Mouse (Mus musculus) myocyte (in vitro differentiated cells): ENCODE data around the gene Bin2. TPM values are rescaled to one million over a fixed set of nuclear protein-coding genes. Genes with fewer than 3 reads are reported as not detected.

Source experiments
- H3K27me3 ChIP-seq: one replicate; pipeline ENCODE4 v1.6.1; 2011; ENCODE audit not compliant: control insufficient read depth, insufficient read depth, insufficient read length
- H3K36me3 ChIP-seq: one replicate; pipeline ENCODE4 v1.6.1; 2011; ENCODE audit not compliant: control insufficient read depth, insufficient read depth
- H3K4me2 ChIP-seq: one replicate; pipeline ENCODE4 v1.6.1; 2011; ENCODE audit warnings: low read depth, control low read depth
- H3K4me3 ChIP-seq: one replicate; pipeline ENCODE4 v1.5.1; 2011; ENCODE audit warnings: mild to moderate bottlenecking, control low read depth, moderate library complexity
- H3K79me2 ChIP-seq: one replicate; pipeline ENCODE4 v1.6.1; 2011; ENCODE audit not compliant: control insufficient read depth, insufficient read depth
- H3ac ChIP-seq: one replicate; pipeline ENCODE4 v1.6.1; 2011; ENCODE audit not compliant: control insufficient read depth, insufficient read length
- CEBPB ChIP-seq: IDR thresholded peaks from 2 replicates; pipeline ENCODE4 v1.6.1; 2011; ENCODE audit warnings: mild to moderate bottlenecking, moderate library complexity; ENCODE audit not compliant: poor library complexity, insufficient read depth, severe bottlenecking
- E2F4 ChIP-seq: IDR thresholded peaks from one replicate; pipeline ENCODE4 v1.6.1; 2011; ENCODE audit warnings: mild to moderate bottlenecking, control low read depth, moderate library complexity; ENCODE audit not compliant: insufficient read depth
- MAX ChIP-seq: IDR thresholded peaks from one replicate; pipeline ENCODE4 v1.6.1; 2011; ENCODE audit warnings: low read depth, mild to moderate bottlenecking, control low read depth
- MYOD1 ChIP-seq, 3 experiments: IDR thresholded peaks; one replicate each; pipeline ENCODE4 v1.6.1; 2011; ENCODE audit warnings: control low read depth in 2 of 3, low read depth in 2 of 3, mild to moderate bottlenecking in 2 of 3, moderate library complexity in 1 of 3; ENCODE audit not compliant: insufficient read length in 2 of 3, control insufficient read depth in 1 of 3
- MYOG ChIP-seq, 3 experiments: IDR thresholded peaks; one replicate each; pipeline ENCODE4 v1.6.1; 2011; ENCODE audit warnings: control low read depth in 2 of 3, low read depth in 2 of 3, mild to moderate bottlenecking in 2 of 3; ENCODE audit not compliant: insufficient read length in 2 of 3, control insufficient read depth in 1 of 3, insufficient read depth in 1 of 3
- POLR2A ChIP-seq: IDR thresholded peaks from one replicate; pipeline ENCODE4 v1.6.1; 2011; ENCODE audit warnings: low read depth, mild to moderate bottlenecking, control low read depth, moderate library complexity; ENCODE audit not compliant: insufficient read length
- POLR2AphosphoS2 ChIP-seq: IDR thresholded peaks from one replicate; pipeline ENCODE4 v1.6.1; 2011; ENCODE audit warnings: low read depth, control low read depth; ENCODE audit not compliant: insufficient read length
- REST ChIP-seq: IDR thresholded peaks from one replicate; pipeline ENCODE4 v1.6.1; 2011; ENCODE audit warnings: mild to moderate bottlenecking, control low read depth, moderate library complexity; ENCODE audit not compliant: insufficient read depth, insufficient read length
- SRF ChIP-seq: IDR thresholded peaks from one replicate; pipeline ENCODE4 v1.6.1; 2011; ENCODE audit warnings: low read depth; ENCODE audit not compliant: control insufficient read depth, insufficient read length
- TCF12 ChIP-seq: IDR thresholded peaks from one replicate; pipeline ENCODE4 v1.6.1; 2011; ENCODE audit warnings: mild to moderate bottlenecking, control low read depth; ENCODE audit not compliant: poor library complexity, insufficient read depth, severe bottlenecking
- TCF3 ChIP-seq: IDR thresholded peaks from one replicate; pipeline ENCODE4 v1.6.1; 2011; ENCODE audit warnings: low read depth, control low read depth; ENCODE audit not compliant: insufficient read length
- USF1 ChIP-seq: IDR thresholded peaks from one replicate; pipeline ENCODE4 v1.6.1; 2011; ENCODE audit warnings: low read depth, mild to moderate bottlenecking, control low read depth, moderate library complexity
- polyA plus RNA-seq: library from polyadenylated mRNA; unstranded; fragments of >200 nt; fragmentation: generic; extraction: Trizol; gene quantifications from one replicate; pipeline ENCODE4 v1.2.1, GENCODE M21; 2012; ENCODE audit warnings: missing spikeins

The Bin2 gene
- polyA plus RNA-seq, 1 experiment = not detected

- Histone ChIP-seq H3K4me3 (no peak overlapping the region), H3K36me3 (no peaks in the 10 kb centered on the region), H3ac (no peak overlapping the region), H3K27me3 (no peaks in the 10 kb centered on the region), H3K4me2 (no peak overlapping the region), H3K79me2 (no peaks in the 10 kb centered on the region)
- no peak for TF ChIP-seq POLR2AphosphoS2
Observed at GRCm38 (mm10) chr15:100691990-100692389, 22.6 kb upstream of the Bin2 start.

GRCm38 (mm10) chr15:100687430-100687971 lies 18.1 kb upstream of the Bin2 start, which contains the start of gene Cela1:
TSS of gene Cela1 (minus strand) at chr15:100687921.
- TF ChIP-seq CEBPB (peak; percentile 41; the same call in 1 of the 2 replicates), USF1 (no peak), REST (no peak), MYOG (IDR thresholded peaks at IDR 0.05; ENCODE audit: control insufficient read depth in 1 of 3, insufficient read depth in 1 of 3, insufficient read length in 2 of 3, low read depth in 2 of 3) (no peak), POLR2AphosphoS2 (no peak)

GRCm38 (mm10) chr15:100686989-100687388 lies 17.6 kb upstream of the Bin2 start:
- H3K36me3 ChIP-seq = no peaks in the 10 kb centered on the region
- H3K4me2 ChIP-seq = peak overlapping the region; percentile 94
- no peaks in the 10 kb centered on the region for H3K27me3 ChIP-seq
- H3K79me2 ChIP-seq = no peaks in the 10 kb centered on the region
- peak overlapping the region; percentile 24 for H3K4me3 ChIP-seq
- TF ChIP-seq POLR2A = peak; percentile 54
- no peak for TF ChIP-seq CEBPB
- no peak for TF ChIP-seq SRF
- TF ChIP-seq MYOG (IDR thresholded peaks at IDR 0.05; ENCODE audit: control insufficient read depth in 1 of 3, insufficient read depth in 1 of 3, insufficient read length in 2 of 3, low read depth in 2 of 3) = peak in 1 of 3 experiments; percentile 7
- no peak for TF ChIP-seq POLR2AphosphoS2
- TF ChIP-seq USF1 = peak; percentile 13
- H3ac ChIP-seq = no peak overlapping the region

More at GRCm38 (mm10) chr15:100687430-100687971, 18.1 kb upstream of the Bin2 start, which contains the start of gene Cela1:
- Histone ChIP-seq H3K27me3 (no peaks in the 10 kb centered on the region), H3K36me3 (no peaks in the 10 kb centered on the region), H3ac (no peak within 1 kb of the TSS), H3K4me3 (peak within 1 kb of the TSS; percentile 24), H3K79me2 (no peaks in the 10 kb centered on the region), H3K4me2 (peak within 1 kb of the TSS; percentile 94)

- H3K4me3 ChIP-seq = peak overlapping the region; percentile 24
- no peaks in the 10 kb centered on the region for H3K36me3 ChIP-seq
- peak overlapping the region; percentile 94 for H3K4me2 ChIP-seq
- no peak overlapping the region for H3ac ChIP-seq
- no peaks in the 10 kb centered on the region for H3K79me2 ChIP-seq
- no peaks in the 10 kb centered on the region for H3K27me3 ChIP-seq
- TF ChIP-seq MAX = no peak
- TF ChIP-seq USF1 = no peak
- no peak for TF ChIP-seq MYOG (IDR thresholded peaks at IDR 0.05; ENCODE audit: control insufficient read depth in 1 of 3, insufficient read depth in 1 of 3, insufficient read length in 2 of 3, low read depth in 2 of 3)
- no peak for TF ChIP-seq MYOD1 (IDR thresholded peaks at IDR 0.05; ENCODE audit: control insufficient read depth in 1 of 3, insufficient read length in 2 of 3, low read depth in 2 of 3)
- no peak for TF ChIP-seq POLR2AphosphoS2
- TF ChIP-seq TCF12 = no peak
- TF ChIP-seq E2F4 = no peak
- TF ChIP-seq CEBPB = no peak
- TF ChIP-seq REST = no peak
- no peak for TF ChIP-seq POLR2A
- no peak for TF ChIP-seq SRF
- TF ChIP-seq TCF3 = no peak
Observed at GRCm38 (mm10) chr15:100686434-100686833, 17.1 kb upstream of the Bin2 start.

- no peak for TF ChIP-seq USF1
- TF ChIP-seq TCF12 = no peak
- TF ChIP-seq TCF3 = no peak
- no peak for TF ChIP-seq REST
- no peak for TF ChIP-seq SRF
- no peak for TF ChIP-seq MAX
- no peak for TF ChIP-seq MYOG (IDR thresholded peaks at IDR 0.05; ENCODE audit: control insufficient read depth in 1 of 3, insufficient read depth in 1 of 3, insufficient read length in 2 of 3, low read depth in 2 of 3)
- TF ChIP-seq MYOD1 (IDR thresholded peaks at IDR 0.05; ENCODE audit: control insufficient read depth in 1 of 3, insufficient read length in 2 of 3, low read depth in 2 of 3) = no peak
- no peak for TF ChIP-seq POLR2AphosphoS2
- no peak for TF ChIP-seq E2F4
- no peak for TF ChIP-seq CEBPB
- no peak for TF ChIP-seq POLR2A
- no peaks in the 10 kb centered on the region for H3K36me3 ChIP-seq
- no peak overlapping the region for H3ac ChIP-seq
- peak overlapping the region; percentile 94 for H3K4me2 ChIP-seq
- H3K4me3 ChIP-seq = peak overlapping the region; percentile 24
- no peaks in the 10 kb centered on the region for H3K79me2 ChIP-seq
- H3K27me3 ChIP-seq = no peaks in the 10 kb centered on the region
Observed at GRCm38 (mm10) chr15:100685849-100686248, 16.5 kb upstream of the Bin2 start.
